Mouse (Mus musculus) kidney, adult 2 months (tissue): ENCODE data around the gene Flt1.

Experiments used
- CTCF ChIP-seq: fragments of 200-500 bp; conservative IDR thresholded peaks from 2 replicates; pipeline ENCODE4 v1.5.1; 2011; ENCODE audit warnings: low read depth, mild to moderate bottlenecking, control low read depth, low read length, moderate library complexity, mixed read lengths; ENCODE audit not compliant: insufficient read depth, insufficient read length
- POLR2A ChIP-seq: fragments of 200-500 bp; IDR thresholded peaks from one replicate; pipeline ENCODE4 v1.6.1; 2011; ENCODE audit warnings: low read depth, low read length, control low read depth

- TF ChIP-seq POLR2A: no peak
- TF ChIP-seq CTCF: no peak
Measured at GRCm38 (mm10) chr5:147563511-147564139, 162.2 kb downstream of the Flt1 start.
